Mouse (Mus musculus) G1E (cell line): Measurements from ENCODE around the gene Pno1. TPM values are rescaled to one million over a fixed set of nuclear protein-coding genes. Genes with fewer than 3 reads are reported as not detected.

Experiments used
- ATAC-seq: 2 replicates; pipeline ENCODE4 v1.8.0; 2016; ENCODE audit warnings: mild to moderate bottlenecking; ENCODE audit not compliant: insufficient number of reproducible peaks, poor library complexity, low FRiP score, severe bottlenecking; ENCODE audit errors: extremely low read depth
- DNase-seq: peaks from one replicate; pipeline ENCODE4 v3.0.0; 2012; ENCODE audit warnings: low spot score
- H3K27me3 ChIP-seq: 2 replicates; pipeline ENCODE4 v1.6.1; 2012; ENCODE audit warnings: mild to moderate bottlenecking, low read length, inconsistent platforms; ENCODE audit not compliant: insufficient read depth
- H3K36me3 ChIP-seq: replicated peaks from 2 replicates; pipeline ENCODE3; 2012; ENCODE audit warnings: mild to moderate bottlenecking, inconsistent platforms
- H3K4me1 ChIP-seq: 2 replicates; pipeline ENCODE4 v1.6.1; 2012; ENCODE audit warnings: low read depth, low read length, inconsistent platforms, mixed read lengths; ENCODE audit not compliant: insufficient read depth
- H3K4me3 ChIP-seq: 2 replicates; pipeline ENCODE4 v1.5.1; 2012; ENCODE audit warnings: low read depth, mild to moderate bottlenecking, inconsistent platforms, low read length, moderate library complexity, mixed read lengths
- H3K9me3 ChIP-seq: replicated peaks from 2 replicates; pipeline ENCODE4 v1.6.1; 2012; ENCODE audit warnings: inconsistent platforms
- CTCF ChIP-seq: IDR thresholded peaks from 2 replicates; pipeline ENCODE4 v1.5.1; 2012; ENCODE audit warnings: low read depth, low read length, inconsistent platforms, mixed read lengths
- GATA1 ChIP-seq: IDR thresholded peaks from 2 replicates; pipeline ENCODE4 v1.6.1; 2012; ENCODE audit warnings: borderline replicate concordance, low read length, inconsistent platforms, mixed read lengths
- GATA2 ChIP-seq: IDR thresholded peaks from 2 replicates; pipeline ENCODE4 v1.6.1; 2012; ENCODE audit warnings: low read depth, low read length, inconsistent platforms, borderline replicate concordance
- POLR2AphosphoS5 ChIP-seq: IDR thresholded peaks from 2 replicates; pipeline ENCODE4 v1.6.1; 2012; ENCODE audit warnings: low read depth, low read length, inconsistent platforms; ENCODE audit not compliant: insufficient replicate concordance
- TAL1 ChIP-seq: conservative IDR thresholded peaks from 2 replicates; pipeline ENCODE4 v1.6.1; 2012; ENCODE audit warnings: low read depth, low read length, inconsistent platforms, mixed read lengths
- polyA plus RNA-seq: library from polyadenylated mRNA; stranded (reverse); fragments of >175 nt; gene quantifications from 2 replicates; pipeline ENCODE4 v1.2.3, GENCODE M21; 2012
- total RNA-seq, 2 experiments: library from RNA; stranded (forward) in 1 of 2; stranded (reverse) in 1 of 2; fragments of 200-1000 nt in 1 of 2; fragments of >200 nt in 1 of 2; fragmentation: Nextera tagmentation in 1 of 2; gene quantifications; 2 replicates each; pipeline ENCODE4 v1.2.3; 2014 to 2017

Pno1 gene
- total and polyA plus RNA-seq, 3 experiments: 43.5 to 93.2 (median 44.1) TPM

GRCm38 (mm10) chr11:17236449-17237037 is 25.2 kb upstream of the Pno1 start:
- Histone ChIP-seq H3K27me3 (no peaks in the 10 kb centered on the region), H3K4me1 (no peaks in the 10 kb centered on the region), H3K4me3 (no peak overlapping the region), H3K36me3 (peaks cover 65% of the 10 kb centered on the region), H3K9me3 (no peaks in the 10 kb centered on the region)
- TF ChIP-seq TAL1: no peak
- no peak for TF ChIP-seq POLR2AphosphoS5
- no peak for TF ChIP-seq GATA1
- no peak for TF ChIP-seq GATA2
- no peak for TF ChIP-seq CTCF
- ATAC-seq (peak; percentile 28; the same call in 1 of the 2 replicates), DNase-seq (no peak)

GRCm38 (mm10) chr11:17232792-17233191 is 21.4 kb upstream of the Pno1 start:
- H3K4me3 ChIP-seq: no peak overlapping the region
- no peak for DNase-seq
- TF ChIP-seq POLR2AphosphoS5: no peak
- TF ChIP-seq CTCF: no peak
- no peak for TF ChIP-seq GATA1
- TF ChIP-seq GATA2: no peak
- no peak for TF ChIP-seq TAL1
- H3K9me3 ChIP-seq: no peaks in the 10 kb centered on the region
- H3K4me1 ChIP-seq: no peaks in the 10 kb centered on the region
- H3K27me3 ChIP-seq: no peaks in the 10 kb centered on the region
- no peak for ATAC-seq
- peaks cover 86% of the 10 kb centered on the region for H3K36me3 ChIP-seq

- peaks cover 75% of the 10 kb centered on the region for H3K36me3 ChIP-seq
- DNase-seq: no peak
- no peaks in the 10 kb centered on the region for H3K27me3 ChIP-seq
- peak; percentile 67; the same call in 1 of the 2 replicates for ATAC-seq
- no peak overlapping the region for H3K4me3 ChIP-seq
- no peak for TF ChIP-seq GATA1
- no peak for TF ChIP-seq POLR2AphosphoS5
- no peak for TF ChIP-seq GATA2
- no peak for TF ChIP-seq TAL1
- TF ChIP-seq CTCF: no peak
- H3K9me3 ChIP-seq: no peaks in the 10 kb centered on the region
- H3K4me1 ChIP-seq: 0 out of 2 replicates have a peak, but pooled peaks cover 2% of the 10 kb centered on the region
Observed at GRCm38 (mm10) chr11:17221126-17221525, 9.8 kb upstream of the Pno1 start.

GRCm38 (mm10) chr11:17215475-17215874 is 4.1 kb upstream of the Pno1 start:
- DNase-seq (no peak), ATAC-seq (no peak)
- no peak overlapping the region for H3K4me3 ChIP-seq
- H3K36me3 ChIP-seq: peaks cover 40% of the 10 kb centered on the region
- no peak for TF ChIP-seq GATA2
- TF ChIP-seq TAL1: no peak
- H3K9me3 ChIP-seq: no peaks in the 10 kb centered on the region
- peaks cover 32% of the 10 kb centered on the region for H3K4me1 ChIP-seq
- no peaks in the 10 kb centered on the region for H3K27me3 ChIP-seq

- peak; percentile 15 for DNase-seq
- H3K4me3 ChIP-seq: peak overlapping the region; percentile 88
- H3K27me3 ChIP-seq: no peaks in the 10 kb centered on the region
Observed at GRCm38 (mm10) chr11:17212903-17213509, 1.6 kb upstream of the Pno1 start.

GRCm38 (mm10) chr11:17212141-17212495 is 750 bp upstream of the Pno1 start:
- no peak for TF ChIP-seq TAL1
- no peak for TF ChIP-seq GATA1
- no peak for TF ChIP-seq CTCF
- TF ChIP-seq POLR2AphosphoS5: no peak
- TF ChIP-seq GATA2: no peak
- peak; percentile 23; the same call in 1 of the 2 replicates for ATAC-seq

More at GRCm38 (mm10) chr11:17212903-17213509, 1.6 kb upstream of the Pno1 start:
- TF ChIP-seq TAL1 (peak; percentile 71), POLR2AphosphoS5 (no peak), GATA1 (no peak)
- peaks cover 48% of the 10 kb centered on the region for H3K36me3 ChIP-seq
- H3K4me1 ChIP-seq: peaks cover 39% of the 10 kb centered on the region
- no peaks in the 10 kb centered on the region for H3K9me3 ChIP-seq
- ATAC-seq: peak; percentile 46

More at GRCm38 (mm10) chr11:17212141-17212495, 750 bp upstream of the Pno1 start:
- Histone ChIP-seq H3K9me3 (no peaks in the 10 kb centered on the region), H3K4me3 (peak overlapping the region; percentile 88), H3K27me3 (no peaks in the 10 kb centered on the region), H3K36me3 (peaks cover 50% of the 10 kb centered on the region), H3K4me1 (peaks cover 39% of the 10 kb centered on the region)
- peak; percentile 15 for DNase-seq
